Mouse (Mus musculus) liver (tissue): ENCODE data around the gene 2010111I01Rik.
"Not testable (repeated sequence)": the region's sequence is repeated elsewhere in the genome, so short reads cannot be mapped to it uniquely, and the experiment has no call there.

Source experiments
- DNase-seq: peaks from one replicate; pipeline ENCODE4 v3.0.0-alpha.2; 2020; ENCODE audit warnings: mixed read lengths

The 2010111I01Rik gene

DNA sequence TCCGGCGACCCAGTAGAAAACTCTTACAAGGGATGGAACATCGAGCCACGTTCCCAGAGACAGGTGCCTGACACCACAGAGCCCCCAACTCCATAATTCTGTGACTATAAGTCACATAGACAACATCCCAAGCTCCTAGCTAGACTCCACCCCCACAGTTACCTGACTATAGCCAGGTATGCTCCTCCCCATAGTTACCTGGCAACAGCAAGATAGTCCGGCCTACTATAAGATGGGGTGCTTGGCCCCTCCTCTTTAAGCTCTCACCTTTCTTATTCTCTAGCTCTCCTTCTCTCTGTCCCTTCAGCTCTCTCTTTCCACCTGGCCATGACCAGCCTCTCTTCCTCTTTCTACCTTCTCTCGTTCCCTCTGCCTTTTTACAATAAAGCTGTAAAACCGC, 118.4 kb downstream of the 2010111I01Rik start:
- not testable (repeated sequence) for DNase-seq

- DNase-seq = no peak
Measured at GRCm38 (mm10) chr13:63083663-63084062, 119.0 kb downstream of the 2010111I01Rik start.

GRCm38 (mm10) chr13:63087865-63088683, 123.4 kb downstream of the 2010111I01Rik start:
- DNase-seq = no peak

DNA sequence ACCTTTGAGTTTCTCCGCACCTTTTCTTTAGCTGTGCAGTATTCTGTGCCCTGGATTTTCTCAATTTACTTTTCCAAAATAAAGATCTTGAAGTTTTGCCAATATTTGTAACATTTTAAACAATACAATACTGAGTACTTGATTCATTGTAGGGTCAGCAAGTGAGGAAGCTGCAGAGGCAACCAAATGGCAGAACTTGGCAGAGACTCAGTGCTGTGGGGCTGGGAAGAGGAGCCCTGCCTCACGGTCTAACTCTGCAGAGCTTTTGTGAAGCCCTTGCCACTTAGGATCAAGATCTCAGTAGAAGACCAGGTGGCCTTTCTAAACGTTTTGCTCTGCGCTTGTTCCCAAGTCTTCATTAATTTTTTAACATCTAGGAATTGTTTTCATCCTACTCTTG, 124.8 kb downstream of the 2010111I01Rik start:
- no peak for DNase-seq

DNA sequence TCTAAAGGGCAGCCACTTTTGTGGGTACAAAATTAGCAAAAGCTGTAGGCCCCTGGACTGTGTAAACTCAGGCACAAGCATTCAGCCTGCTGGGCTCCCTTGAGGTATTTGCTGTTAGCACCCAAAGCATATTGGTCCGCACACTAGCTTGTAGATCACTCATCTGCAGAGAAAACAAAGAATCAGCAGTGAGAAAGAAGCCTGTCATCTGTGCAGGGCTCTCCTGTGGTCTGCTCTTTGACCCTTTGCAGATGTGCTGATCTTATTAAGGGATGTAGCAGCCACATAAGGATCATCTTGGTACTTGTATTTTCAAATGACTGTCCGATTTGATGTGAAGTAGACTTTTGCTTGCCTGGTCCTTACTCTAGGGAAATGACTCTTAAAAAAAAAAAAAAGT, 126.6 kb downstream of the 2010111I01Rik start:
- no peak for DNase-seq

DNA sequence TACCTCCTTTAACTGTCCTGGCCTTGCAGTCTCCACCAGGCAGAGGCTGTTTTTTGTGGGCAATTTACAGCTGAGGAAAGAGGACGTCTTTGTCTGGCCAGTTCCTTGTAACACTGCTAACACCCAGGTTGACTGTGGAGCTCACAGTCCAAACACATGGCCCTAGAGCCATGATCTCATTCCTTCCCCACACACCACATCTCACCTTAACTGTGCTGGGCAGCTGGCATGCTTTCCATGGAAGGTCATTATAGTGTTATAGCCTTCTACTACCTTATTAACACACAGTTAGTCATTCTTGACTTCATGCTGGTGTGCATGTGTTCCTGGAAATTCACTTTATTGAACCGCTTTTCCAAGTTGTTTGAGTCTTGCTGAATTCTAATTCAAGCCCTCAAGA, 127.6 kb downstream of the 2010111I01Rik start:
- DNase-seq = no peak

- DNase-seq = no peak
Measured at GRCm38 (mm10) chr13:63092874-63093273, 128.2 kb downstream of the 2010111I01Rik start.

DNA sequence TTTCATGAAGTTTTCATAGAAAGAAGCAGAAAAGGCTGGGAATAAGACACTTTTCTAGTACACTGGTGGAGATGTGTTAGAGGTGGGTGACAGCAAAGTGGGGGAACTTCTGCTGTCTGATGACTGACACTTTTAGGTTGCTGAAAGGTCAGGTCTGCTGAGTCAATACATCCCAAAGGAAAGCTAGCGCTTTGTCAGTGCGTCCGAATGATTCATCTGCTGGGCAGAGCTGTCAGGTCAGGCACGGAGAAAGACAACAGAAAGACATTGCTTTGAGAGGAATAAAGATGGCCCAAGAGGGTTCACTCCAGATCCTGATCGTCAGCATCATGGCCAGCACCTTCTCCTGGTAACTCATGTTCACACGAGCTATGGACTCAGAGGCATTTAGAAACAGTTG, 128.9 kb downstream of the 2010111I01Rik start:
- no peak for DNase-seq

GRCm38 (mm10) chr13:63094317-63095131, 129.8 kb downstream of the 2010111I01Rik start:
- no peak for DNase-seq

GRCm38 (mm10) chr13:63096764-63097163, 132.1 kb downstream of the 2010111I01Rik start:
- peak; percentile 13 for DNase-seq

- DNase-seq = no peak
Measured at GRCm38 (mm10) chr13:63097440-63097930, 132.8 kb downstream of the 2010111I01Rik start.

- DNase-seq = no peak
Measured at GRCm38 (mm10) chr13:63101761-63102160, 137.1 kb downstream of the 2010111I01Rik start.

- DNase-seq = no peak
Measured at GRCm38 (mm10) chr13:63102848-63103585, 138.3 kb downstream of the 2010111I01Rik start.

GRCm38 (mm10) chr13:63106574-63106973, 141.9 kb downstream of the 2010111I01Rik start:
- DNase-seq = no peak

GRCm38 (mm10) chr13:63108601-63109000, 143.9 kb downstream of the 2010111I01Rik start:
- DNase-seq = peak; percentile 11

- no peak for DNase-seq
Measured at GRCm38 (mm10) chr13:63111297-63112042, 146.8 kb downstream of the 2010111I01Rik start.

DNA sequence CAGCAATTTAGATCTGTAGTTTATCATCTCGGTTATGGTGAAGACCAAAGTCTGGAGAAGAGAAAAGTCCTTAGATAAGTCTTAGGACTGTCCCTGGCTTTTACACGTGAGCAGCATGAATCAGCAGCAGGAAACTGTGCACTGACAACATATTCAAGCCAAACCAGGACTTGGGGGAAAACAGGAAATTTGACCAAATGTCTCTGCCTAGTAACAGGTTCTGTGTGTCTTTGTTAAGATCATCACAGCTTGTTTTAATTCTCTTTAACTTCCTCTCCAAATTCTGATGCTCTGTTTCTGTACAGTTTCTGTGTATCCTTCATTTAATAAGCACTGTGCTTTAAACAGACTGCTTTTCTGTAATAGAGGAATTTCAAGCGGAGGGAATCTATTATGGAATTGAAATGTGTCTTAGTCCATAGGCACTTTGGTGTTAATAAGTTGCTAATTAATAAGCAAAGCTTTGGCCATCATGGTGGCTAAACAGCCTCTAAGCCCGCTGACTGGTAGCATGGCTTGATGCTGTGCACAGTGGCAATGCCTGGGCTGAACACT, 147.4 kb downstream of the 2010111I01Rik start:
- no peak for DNase-seq

GRCm38 (mm10) chr13:63112598-63113372, 148.1 kb downstream of the 2010111I01Rik start:
- no peak for DNase-seq

DNA sequence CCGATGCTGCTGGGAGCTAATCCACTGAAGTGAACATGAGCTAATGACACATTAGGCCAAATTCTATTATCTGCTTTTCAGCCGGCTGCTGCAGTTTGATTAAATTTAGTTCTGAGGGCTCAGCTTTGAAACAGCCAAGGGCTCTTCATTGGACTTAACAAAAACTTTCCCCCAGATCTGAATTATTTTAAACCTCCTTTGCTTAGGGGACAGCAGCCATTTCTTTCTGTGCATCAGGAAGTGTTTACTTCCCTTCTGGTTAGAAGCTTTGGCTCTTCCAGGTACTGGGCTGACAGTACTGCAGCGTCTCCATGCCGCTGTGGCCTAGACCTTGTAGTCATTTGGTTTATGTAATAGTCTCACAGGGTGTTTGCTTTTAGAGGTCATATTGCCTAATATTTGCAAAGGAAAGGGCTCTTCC, 149.2 kb downstream of the 2010111I01Rik start:
- DNase-seq = no peak

- DNase-seq = no peak
Measured at GRCm38 (mm10) chr13:63115187-63115784, 150.6 kb downstream of the 2010111I01Rik start.
